Mouse (Mus musculus) kidney, embryonic 16.5 days (tissue): ENCODE data around the gene Gns. TPM values are rescaled to one million over a fixed set of nuclear protein-coding genes. Genes with fewer than 3 reads are reported as not detected.

ENCODE experiments used
- ATAC-seq: fragments of 200-750 bp; cut with Nextera tagmentation; 2 replicates; pipeline ENCODE4 v1.8.0; 2017; ENCODE audit warnings: moderate TSS enrichment; ENCODE audit not compliant: low FRiP score, low TSS enrichment
- H3K27ac ChIP-seq: fragments of 300-500 bp; sonication (generic); 2 replicates; pipeline ENCODE4 v1.5.1; 2014; ENCODE audit warnings: low read length
- H3K27me3 ChIP-seq: fragments of 300-500 bp; sonication (generic); 2 replicates; pipeline ENCODE4 v1.6.1; 2014; ENCODE audit warnings: low read length, control low read depth, mixed read lengths; ENCODE audit not compliant: insufficient read depth
- H3K36me3 ChIP-seq: fragments of 300-500 bp; sonication (generic); 2 replicates; pipeline ENCODE4 v1.6.1; 2014; ENCODE audit warnings: low read length, control low read depth, mixed read lengths; ENCODE audit not compliant: insufficient read depth
- H3K4me1 ChIP-seq: fragments of 300-500 bp; sonication (generic); 2 replicates; pipeline ENCODE4 v1.6.1; 2014; ENCODE audit warnings: low read length, control low read depth, mixed read lengths; ENCODE audit not compliant: insufficient read depth
- H3K4me2 ChIP-seq: fragments of 300-500 bp; sonication (generic); replicated peaks from 2 replicates; pipeline ENCODE4 v1.6.1; 2014; ENCODE audit warnings: low read depth, low read length
- H3K4me3 ChIP-seq: fragments of 300-500 bp; sonication (generic); 2 replicates; pipeline ENCODE4 v1.5.1; 2014; ENCODE audit warnings: mild to moderate bottlenecking, low read length
- H3K9ac ChIP-seq: fragments of 300-500 bp; sonication (generic); replicated peaks from 2 replicates; pipeline ENCODE4 v1.6.1; 2014; ENCODE audit warnings: low read length
- H3K9me3 ChIP-seq: fragments of 300-500 bp; sonication (generic); 2 replicates; pipeline ENCODE4 v1.6.1; 2016; ENCODE audit warnings: low read length, control low read depth
- WGBS: fragments of 180-500 bp; shearing (Covaris S2); extraction: QIAGEN DNeasy Blood & Tissue Kit; methylation state at CpG from one replicate; pipeline ENCODE4 v1.1.7; 2014; 5-methylcytosine and 5-hydroxymethylcytosine counted together
- polyA plus RNA-seq: library from polyadenylated mRNA; unstranded; fragments of >200 nt; fragmentation: Nextera tagmentation; extraction: Ambion mirVana; gene quantifications from 2 replicates; pipeline ENCODE4 v1.2.1, GENCODE M21; 2015

The Gns gene
- polyA plus RNA-seq, 1 experiment from 2014 or later = 52.4 TPM

- H3K36me3 ChIP-seq = peaks cover 60% of the 10 kb centered on the region
- H3K9ac ChIP-seq = no peak overlapping the region
- no peak overlapping the region for H3K27ac ChIP-seq
- WGBS = 69% methylated on average over 6 of the region's 6 CpGs
- H3K4me1 ChIP-seq = no peaks in the 10 kb centered on the region
- no peak overlapping the region for H3K4me3 ChIP-seq
- H3K9me3 ChIP-seq = no peaks in the 10 kb centered on the region
- no peaks in the 10 kb centered on the region for H3K27me3 ChIP-seq
- ATAC-seq = no peak
- H3K4me2 ChIP-seq = no peak overlapping the region
These were observed 29.4 kb downstream of the Gns start for GRCm38 (mm10) chr10:121394270-121394669.

- Histone ChIP-seq H3K4me1 (no peaks in the 10 kb centered on the region), H3K27me3 (no peaks in the 10 kb centered on the region), H3K4me2 (no peak overlapping the region), H3K9me3 (no peaks in the 10 kb centered on the region), H3K36me3 (peaks cover 56% of the 10 kb centered on the region), H3K4me3 (no peak overlapping the region), H3K9ac (no peak overlapping the region), H3K27ac (no peak overlapping the region)
- 73% methylated on average over 18 of the region's 18 CpGs for WGBS
- no peak for ATAC-seq
These were observed 30.0 kb downstream of the Gns start for GRCm38 (mm10) chr10:121394789-121395325.

GRCm38 (mm10) chr10:121395542-121396176 is 30.8 kb downstream of the Gns start:
- WGBS = 67% methylated on average over 20 of the region's 20 CpGs
- no peak for ATAC-seq

GRCm38 (mm10) chr10:121398599-121398998 is 33.7 kb downstream of the Gns start:
- Histone ChIP-seq H3K4me3 (no peak overlapping the region), H3K27me3 (no peaks in the 10 kb centered on the region), H3K9me3 (no peaks in the 10 kb centered on the region), H3K27ac (no peak overlapping the region), H3K36me3 (peaks cover 18% of the 10 kb centered on the region), H3K4me2 (no peak overlapping the region), H3K4me1 (no peaks in the 10 kb centered on the region), H3K9ac (no peak overlapping the region)
- WGBS = 87% methylated on average over 7 of the region's 7 CpGs
- ATAC-seq = no peak

More at GRCm38 (mm10) chr10:121395542-121396176, 30.8 kb downstream of the Gns start:
- H3K4me2 ChIP-seq = no peak overlapping the region
- no peak overlapping the region for H3K9ac ChIP-seq
- peaks cover 48% of the 10 kb centered on the region for H3K36me3 ChIP-seq
- H3K27ac ChIP-seq = no peak overlapping the region
- H3K4me3 ChIP-seq = no peak overlapping the region
- H3K9me3 ChIP-seq = no peaks in the 10 kb centered on the region
- H3K4me1 ChIP-seq = no peaks in the 10 kb centered on the region
- H3K27me3 ChIP-seq = no peaks in the 10 kb centered on the region

GRCm38 (mm10) chr10:121401005-121401404 is 36.1 kb downstream of the Gns start:
- no peak for ATAC-seq
- Histone ChIP-seq H3K27me3 (no peaks in the 10 kb centered on the region), H3K9me3 (no peaks in the 10 kb centered on the region), H3K4me2 (no peak overlapping the region), H3K4me1 (no peaks in the 10 kb centered on the region), H3K27ac (no peak overlapping the region), H3K9ac (no peak overlapping the region), H3K36me3 (peaks cover 5% of the 10 kb centered on the region; the same call in 1 of the 2 replicates), H3K4me3 (no peak overlapping the region)
- 78% methylated on average over 7 of the region's 7 CpGs for WGBS

GRCm38 (mm10) chr10:121403104-121403503 is 38.2 kb downstream of the Gns start:
- Histone ChIP-seq H3K9me3 (no peaks in the 10 kb centered on the region), H3K9ac (no peak overlapping the region), H3K27me3 (no peaks in the 10 kb centered on the region), H3K36me3 (no peaks in the 10 kb centered on the region), H3K4me1 (no peaks in the 10 kb centered on the region), H3K4me2 (no peak overlapping the region), H3K27ac (no peak overlapping the region), H3K4me3 (no peak overlapping the region)
- ATAC-seq = no peak
- WGBS = 63% methylated on average over 9 of the region's 9 CpGs

- no peak for ATAC-seq
- no peak overlapping the region for H3K4me2 ChIP-seq
- no peak overlapping the region for H3K4me3 ChIP-seq
- H3K9me3 ChIP-seq = no peaks in the 10 kb centered on the region
- no peaks in the 10 kb centered on the region for H3K27me3 ChIP-seq
- H3K4me1 ChIP-seq = no peaks in the 10 kb centered on the region
- 73% methylated on average over 6 of the region's 9 CpGs for WGBS
- no peak overlapping the region for H3K27ac ChIP-seq
- H3K9ac ChIP-seq = no peak overlapping the region
- H3K36me3 ChIP-seq = no peaks in the 10 kb centered on the region
These were observed 39.1 kb downstream of the Gns start for GRCm38 (mm10) chr10:121403946-121404345.

- Histone ChIP-seq H3K27ac (no peak overlapping the region), H3K36me3 (peaks cover 21% of the 10 kb centered on the region), H3K27me3 (no peaks in the 10 kb centered on the region), H3K4me1 (peaks cover 19% of the 10 kb centered on the region), H3K9me3 (no peaks in the 10 kb centered on the region), H3K4me3 (no peak overlapping the region), H3K9ac (no peak overlapping the region), H3K4me2 (no peak overlapping the region)
- ATAC-seq = no peak
- 70% methylated on average over 7 of the region's 7 CpGs for WGBS
These were observed 44.8 kb downstream of the Gns start for GRCm38 (mm10) chr10:121409717-121410116.

GRCm38 (mm10) chr10:121411721-121412455 is 47.0 kb downstream of the Gns start:
- no peak overlapping the region for H3K9ac ChIP-seq
- no peak overlapping the region for H3K27ac ChIP-seq
- H3K36me3 ChIP-seq = peaks cover 25% of the 10 kb centered on the region

GRCm38 (mm10) chr10:121412824-121413223 is 47.9 kb downstream of the Gns start:
- ATAC-seq = no peak
- H3K27ac ChIP-seq = peak overlapping the region; percentile 51; the same call in 1 of the 2 replicates
- no peaks in the 10 kb centered on the region for H3K27me3 ChIP-seq
- peaks cover 34% of the 10 kb centered on the region for H3K4me1 ChIP-seq
- no peak overlapping the region for H3K4me2 ChIP-seq
- H3K4me3 ChIP-seq = no peak overlapping the region
- H3K9ac ChIP-seq = no peak overlapping the region
- H3K36me3 ChIP-seq = peaks cover 25% of the 10 kb centered on the region
- 85% methylated on average over 17 of the region's 17 CpGs for WGBS
- no peaks in the 10 kb centered on the region for H3K9me3 ChIP-seq

More at GRCm38 (mm10) chr10:121411721-121412455, 47.0 kb downstream of the Gns start:
- no peaks in the 10 kb centered on the region for H3K9me3 ChIP-seq
- H3K27me3 ChIP-seq = no peaks in the 10 kb centered on the region
- ATAC-seq = no peak
- no peak overlapping the region for H3K4me3 ChIP-seq
- H3K4me1 ChIP-seq = peaks cover 28% of the 10 kb centered on the region
- 74% methylated on average over 11 of the region's 11 CpGs for WGBS
- no peak overlapping the region for H3K4me2 ChIP-seq
